Mouse (Mus musculus) brain, embryonic 14.5 days (tissue): ENCODE data around the gene Tnfrsf17. TPM values are rescaled to one million over a fixed set of nuclear protein-coding genes. Genes with fewer than 3 reads are reported as not detected.
A peak's percentile ranks its signal among the peaks of the same experiment; 100 is the strongest.
"Not testable (repeated sequence)": the region's sequence is repeated elsewhere in the genome, so short reads cannot be mapped to it uniquely, and the experiment has no call there.

Experiments
- DNase-seq: peaks from one replicate; pipeline ENCODE4 v3.0.0-alpha.2; 2011; ENCODE audit warnings: low read depth
- CTCF ChIP-seq: fragments of 200-500 bp; IDR thresholded peaks from 2 replicates; pipeline ENCODE4 v1.5.1; 2012; ENCODE audit warnings: inconsistent platforms, mild to moderate bottlenecking, moderate library complexity, borderline replicate concordance; ENCODE audit not compliant: insufficient read depth, insufficient read length; ENCODE audit errors: extremely low read depth
- POLR2A ChIP-seq: fragments of 200-500 bp; IDR thresholded peaks from 2 replicates; pipeline ENCODE4 v1.6.1; 2012; ENCODE audit warnings: mild to moderate bottlenecking, inconsistent platforms, borderline replicate concordance; ENCODE audit not compliant: poor library complexity, insufficient read depth, insufficient read length, severe bottlenecking; ENCODE audit errors: extremely low read depth
- polyA plus RNA-seq: library from polyadenylated mRNA; depleted of rRNA; stranded (reverse); fragments of >200 nt; gene quantifications from 2 replicates; pipeline ENCODE4 v1.2.3, GENCODE M21; 2012; rRNA removed

Gene Tnfrsf17
- polyA plus RNA-seq = 0.15 and 0.25 TPM in 2 replicates

DNA sequence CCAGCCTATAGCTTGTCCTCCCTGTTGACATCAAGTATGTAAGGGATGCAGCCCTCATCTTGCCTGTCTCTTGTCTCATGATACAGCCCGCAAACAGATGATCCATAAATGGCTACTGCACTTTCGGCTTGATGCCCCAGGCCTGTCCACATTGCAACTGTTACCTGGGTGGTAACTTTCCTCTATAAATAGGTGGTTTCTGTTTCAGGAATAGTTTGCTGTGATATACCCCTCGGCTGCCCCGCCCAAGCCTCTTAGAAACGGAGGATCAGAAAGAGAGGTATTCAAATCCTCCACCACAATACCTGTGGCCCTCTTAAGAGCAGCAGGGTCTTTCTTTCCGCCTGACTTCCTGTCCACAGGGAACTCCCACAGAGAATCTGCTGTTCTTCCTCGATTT, at the start of gene Tnfrsf17:
TSS of gene Tnfrsf17 (plus strand) at position 301 of the 400 bp plus-strand sequence.
- DNase-seq = no peak
- no peak for TF ChIP-seq POLR2A
- no peak for TF ChIP-seq CTCF

DNA sequence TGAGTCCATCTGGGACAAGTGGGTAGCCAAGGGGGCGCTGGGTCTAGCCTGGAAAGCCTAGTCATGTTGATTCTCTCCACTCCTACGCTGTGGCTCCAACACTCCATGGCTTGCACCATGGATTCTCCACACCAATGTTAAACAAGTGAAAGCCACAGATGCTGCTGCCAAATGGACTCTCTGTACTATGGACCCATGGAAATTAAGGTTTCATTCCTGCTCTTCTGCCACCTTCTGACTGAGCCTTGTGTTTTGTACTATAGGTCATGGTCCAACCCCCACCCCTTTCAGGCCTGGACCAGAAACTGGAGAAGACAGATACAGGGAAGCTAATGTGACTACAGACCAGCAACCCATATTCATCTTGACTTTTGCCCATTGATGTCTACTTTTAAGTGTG, 47.1 kb upstream of the Tnfrsf17 start:
- DNase-seq = no peak
- TF ChIP-seq CTCF = no peak
- no peak for TF ChIP-seq POLR2A

DNA sequence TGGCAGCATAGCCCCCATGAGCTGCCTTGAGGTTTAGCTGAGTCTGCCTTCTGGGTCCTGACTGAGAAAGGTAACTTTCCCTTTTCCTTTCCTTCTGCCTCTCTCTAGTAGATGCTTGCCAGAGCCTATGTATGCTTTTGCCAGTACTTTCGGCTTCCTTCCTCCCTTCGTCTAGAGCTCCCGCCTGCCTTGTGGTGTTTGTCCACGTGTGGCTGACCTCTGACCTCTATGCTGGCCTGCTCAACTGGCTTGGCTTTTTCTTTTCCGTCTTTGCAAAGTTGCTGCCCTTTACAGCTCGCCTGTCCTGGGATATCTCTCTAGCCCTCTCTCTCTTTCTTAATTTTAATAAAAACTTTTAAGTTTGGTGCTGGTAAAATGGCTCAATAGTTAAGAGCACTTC, 43.8 kb upstream of the Tnfrsf17 start:
- DNase-seq = no peak
- TF ChIP-seq POLR2A (no peak), CTCF (no peak)

DNA sequence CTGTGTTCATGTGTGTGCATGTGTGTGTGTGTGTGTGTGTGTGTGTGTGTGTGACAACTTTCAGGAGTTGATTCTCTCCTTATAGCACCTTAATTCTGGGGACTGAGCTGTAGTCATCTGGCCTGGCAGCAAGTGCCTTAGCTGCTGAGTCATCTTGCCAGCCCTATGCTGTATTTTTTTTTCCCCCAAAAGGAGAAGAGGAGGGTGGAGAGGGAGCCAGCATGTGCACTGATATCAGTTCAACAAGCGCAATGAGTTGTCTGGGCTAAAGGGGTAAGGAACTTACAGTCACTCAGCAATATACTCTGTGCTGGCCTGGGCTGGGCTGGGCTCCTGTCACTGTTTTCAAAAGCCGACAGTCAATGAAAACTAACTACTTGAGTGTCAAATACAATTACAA, 43.0 kb upstream of the Tnfrsf17 start:
- TF ChIP-seq CTCF (no peak), POLR2A (no peak)
- DNase-seq = no peak

GRCm38 (mm10) chr16:11271073-11271472, 42.5 kb upstream of the Tnfrsf17 start:
- no peak for DNase-seq
- no peak for TF ChIP-seq CTCF
- no peak for TF ChIP-seq POLR2A

- DNase-seq = no peak
- TF ChIP-seq POLR2A = no peak
- no peak for TF ChIP-seq CTCF
Observed at GRCm38 (mm10) chr16:11276888-11277287, 36.7 kb upstream of the Tnfrsf17 start.

DNA sequence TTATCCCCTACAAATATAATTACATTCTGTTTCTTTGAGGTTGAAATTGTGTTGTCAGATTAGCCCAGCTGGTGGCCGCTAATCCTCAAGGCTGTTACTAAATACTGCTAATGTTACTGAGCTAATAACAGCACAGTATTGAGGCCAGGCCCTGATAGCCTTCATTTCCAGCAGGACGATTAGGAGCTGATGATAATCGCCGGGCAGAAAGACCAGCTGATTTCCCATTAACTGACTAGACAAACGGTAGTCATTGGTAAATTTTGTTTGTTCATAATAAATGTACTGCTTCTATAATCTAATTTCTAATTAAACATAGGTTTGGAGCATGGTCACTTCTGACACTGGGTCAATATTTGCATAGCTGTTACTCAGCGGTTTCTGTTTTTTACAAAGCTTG, 34.8 kb upstream of the Tnfrsf17 start:
- no peak for TF ChIP-seq POLR2A
- no peak for TF ChIP-seq CTCF
- peak; percentile 8 for DNase-seq

GRCm38 (mm10) chr16:11282655-11283232, 30.9 kb upstream of the Tnfrsf17 start:
- no peak for TF ChIP-seq POLR2A
- peak; percentile 0 for DNase-seq

- TF ChIP-seq CTCF = no peak
- no peak for TF ChIP-seq POLR2A
- DNase-seq = no peak
Observed at GRCm38 (mm10) chr16:11284881-11285280, 28.7 kb upstream of the Tnfrsf17 start.

DNA sequence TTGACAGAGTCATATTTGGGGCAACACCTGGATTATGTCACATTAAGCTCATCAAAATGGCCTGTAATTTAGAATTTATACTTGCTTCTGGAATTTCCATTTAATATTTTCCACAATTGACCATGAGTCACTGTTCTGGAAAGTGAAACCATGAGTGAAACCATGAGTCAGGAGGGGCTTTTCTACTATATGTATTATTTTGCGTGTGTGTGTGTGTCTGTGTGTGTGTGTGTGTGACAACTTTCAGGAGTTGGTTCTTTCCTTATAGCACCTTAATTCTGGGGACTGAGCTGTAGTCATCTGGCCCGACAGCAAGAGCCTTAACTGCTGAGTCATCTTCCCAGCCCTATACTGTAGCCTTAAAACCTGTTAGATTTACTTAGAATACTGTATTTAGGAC, 27.7 kb upstream of the Tnfrsf17 start:
- no peak for TF ChIP-seq POLR2A
- TF ChIP-seq CTCF = no peak
- no peak for DNase-seq

- not testable (repeated sequence) for DNase-seq
Observed at GRCm38 (mm10) chr16:11288873-11289272, 24.7 kb upstream of the Tnfrsf17 start.

- not testable (repeated sequence) for DNase-seq
Observed at GRCm38 (mm10) chr16:11295583-11295982, 18.0 kb upstream of the Tnfrsf17 start.

DNA sequence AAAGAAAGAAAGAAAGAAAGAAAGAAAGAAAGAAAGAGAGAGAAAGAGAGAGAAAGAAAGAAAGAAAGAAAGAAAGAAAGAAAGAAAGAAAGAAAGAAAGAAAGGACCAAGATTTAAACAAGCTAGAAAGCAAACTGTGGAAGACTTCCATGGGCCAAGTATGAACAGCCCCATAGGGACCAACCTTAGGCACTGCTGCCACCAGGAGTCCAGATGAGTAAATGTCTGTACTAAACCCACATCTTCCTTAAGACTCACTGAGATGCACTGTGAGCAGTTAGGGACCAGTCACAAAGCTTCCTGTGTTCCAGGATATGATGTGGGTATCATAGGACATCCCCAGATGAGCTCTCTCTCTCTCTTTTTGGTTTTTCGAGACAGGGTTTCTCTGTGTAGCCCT, 15.9 kb upstream of the Tnfrsf17 start:
- not testable (repeated sequence) for DNase-seq
